Mouse (Mus musculus) E14TG2a.4 (cell line): Measurements from ENCODE around the gene Gpt2.

ENCODE experiments used
- H3K27me3 ChIP-seq: 2 replicates; pipeline ENCODE4 v1.6.1; 2014; ENCODE audit warnings: low read length, control low read depth; ENCODE audit not compliant: insufficient read depth
- H3K36me3 ChIP-seq: 2 replicates; pipeline ENCODE4 v1.6.1; 2014; ENCODE audit warnings: low read length, control low read depth; ENCODE audit not compliant: insufficient read depth
- H3K4me1 ChIP-seq: replicated peaks from 2 replicates; pipeline ENCODE4 v1.6.1; 2014; ENCODE audit warnings: low read depth, low read length, control low read depth
- H3K4me3 ChIP-seq: replicated peaks from 2 replicates; pipeline ENCODE4 v1.5.1; 2014; ENCODE audit warnings: mild to moderate bottlenecking, low read length
- H3K9me3 ChIP-seq: 2 replicates; pipeline ENCODE4 v1.6.1; 2014; ENCODE audit warnings: low read length, control low read depth
- CTCF ChIP-seq: conservative IDR thresholded peaks from 2 replicates; pipeline ENCODE4 v1.5.1; 2014; ENCODE audit warnings: low read length
- NANOG ChIP-seq: IDR thresholded peaks from 2 replicates; pipeline ENCODE4 v1.6.1; 2014; ENCODE audit warnings: borderline replicate concordance, low read length, mixed read lengths
- POU5F1 ChIP-seq: IDR thresholded peaks from 2 replicates; pipeline ENCODE4 v1.6.1; 2014; ENCODE audit warnings: low read length, borderline replicate concordance

Gpt2 gene

GRCm38 (mm10) chr8:85459582-85459981 lies 32.8 kb upstream of the Gpt2 start:
- 0 out of 2 replicates have a peak, but pooled peaks cover 3% of the 10 kb centered on the region for H3K27me3 ChIP-seq
- H3K9me3 ChIP-seq: no peaks in the 10 kb centered on the region
- H3K4me3 ChIP-seq: no peak overlapping the region
- TF ChIP-seq NANOG (no peak), POU5F1 (no peak), CTCF (no peak)
- H3K4me1 ChIP-seq: peaks cover 54% of the 10 kb centered on the region
- H3K36me3 ChIP-seq: no peaks in the 10 kb centered on the region

GRCm38 (mm10) chr8:85460804-85461203 lies 31.6 kb upstream of the Gpt2 start:
- peaks cover 58% of the 10 kb centered on the region for H3K4me1 ChIP-seq

GRCm38 (mm10) chr8:85461377-85461776 lies 31.0 kb upstream of the Gpt2 start:
- no peak for TF ChIP-seq NANOG
- peak; percentile 38; the same call in 1 of the 2 replicates for TF ChIP-seq CTCF
- no peak for TF ChIP-seq POU5F1
- H3K27me3 ChIP-seq: no peaks in the 10 kb centered on the region
- no peaks in the 10 kb centered on the region for H3K36me3 ChIP-seq

More at GRCm38 (mm10) chr8:85460804-85461203, 31.6 kb upstream of the Gpt2 start:
- Histone ChIP-seq H3K4me3 (no peak overlapping the region), H3K9me3 (no peaks in the 10 kb centered on the region), H3K36me3 (no peaks in the 10 kb centered on the region), H3K27me3 (no peaks in the 10 kb centered on the region)
- TF ChIP-seq NANOG (no peak), CTCF (peak; percentile 16; the same call in 1 of the 2 replicates)

GRCm38 (mm10) chr8:85462441-85462840 lies 29.9 kb upstream of the Gpt2 start:
- H3K4me3 ChIP-seq: no peak overlapping the region
- H3K9me3 ChIP-seq: no peaks in the 10 kb centered on the region
- H3K27me3 ChIP-seq: no peaks in the 10 kb centered on the region
- TF ChIP-seq CTCF (no peak), NANOG (no peak), POU5F1 (no peak)
- H3K36me3 ChIP-seq: no peaks in the 10 kb centered on the region
- H3K4me1 ChIP-seq: peaks cover 53% of the 10 kb centered on the region

More at GRCm38 (mm10) chr8:85461377-85461776, 31.0 kb upstream of the Gpt2 start:
- no peaks in the 10 kb centered on the region for H3K9me3 ChIP-seq
- H3K4me1 ChIP-seq: peaks cover 58% of the 10 kb centered on the region
- no peak overlapping the region for H3K4me3 ChIP-seq

GRCm38 (mm10) chr8:85464316-85464715 lies 28.1 kb upstream of the Gpt2 start:
- H3K36me3 ChIP-seq: no peaks in the 10 kb centered on the region
- no peaks in the 10 kb centered on the region for H3K9me3 ChIP-seq
- TF ChIP-seq POU5F1: no peak
- no peak for TF ChIP-seq NANOG
- TF ChIP-seq CTCF: no peak
- H3K4me1 ChIP-seq: peaks cover 62% of the 10 kb centered on the region
- no peak overlapping the region for H3K4me3 ChIP-seq
- H3K27me3 ChIP-seq: no peaks in the 10 kb centered on the region

- Histone ChIP-seq H3K9me3 (peaks cover 4% of the 10 kb centered on the region), H3K36me3 (no peaks in the 10 kb centered on the region), H3K27me3 (no peaks in the 10 kb centered on the region), H3K4me3 (no peak overlapping the region), H3K4me1 (peaks cover 72% of the 10 kb centered on the region)
- TF ChIP-seq CTCF: no peak
- no peak for TF ChIP-seq POU5F1
- no peak for TF ChIP-seq NANOG
Measured at GRCm38 (mm10) chr8:85466056-85466455, 26.3 kb upstream of the Gpt2 start.

- Histone ChIP-seq H3K9me3 (peaks cover 18% of the 10 kb centered on the region), H3K4me1 (peaks cover 60% of the 10 kb centered on the region), H3K4me3 (no peak overlapping the region), H3K36me3 (no peaks in the 10 kb centered on the region), H3K27me3 (no peaks in the 10 kb centered on the region)
- TF ChIP-seq NANOG (no peak), CTCF (no peak), POU5F1 (no peak)
Measured at GRCm38 (mm10) chr8:85470753-85471152, 21.6 kb upstream of the Gpt2 start.

GRCm38 (mm10) chr8:85472800-85473199 lies 19.6 kb upstream of the Gpt2 start:
- H3K27me3 ChIP-seq: no peaks in the 10 kb centered on the region
- no peak for TF ChIP-seq POU5F1
- TF ChIP-seq CTCF: no peak
- TF ChIP-seq NANOG: peak; percentile 88; the same call in 1 of the 2 replicates
- peak overlapping the region; percentile 52 for H3K4me3 ChIP-seq
- H3K36me3 ChIP-seq: no peaks in the 10 kb centered on the region
- H3K9me3 ChIP-seq: peaks cover 18% of the 10 kb centered on the region
- peaks cover 67% of the 10 kb centered on the region for H3K4me1 ChIP-seq

GRCm38 (mm10) chr8:85473246-85473645 lies 19.1 kb upstream of the Gpt2 start:
- TF ChIP-seq CTCF (no peak), NANOG (peak; percentile 66; the same call in 1 of the 2 replicates)
- Histone ChIP-seq H3K9me3 (peaks cover 18% of the 10 kb centered on the region), H3K36me3 (no peaks in the 10 kb centered on the region), H3K4me3 (peak overlapping the region; percentile 52), H3K27me3 (no peaks in the 10 kb centered on the region), H3K4me1 (peaks cover 67% of the 10 kb centered on the region)
